Mouse (Mus musculus): ENCODE results near the gene Jpt1. TPM values are rescaled to one million over a fixed set of nuclear protein-coding genes. Genes with fewer than 3 reads are reported as not detected.
A peak's percentile ranks its signal among the peaks of the same experiment; 100 is the strongest.

Gene Jpt1
- polyA plus RNA-seq, 1 experiment from 2014 or later: 1,026 TPM

DNA sequence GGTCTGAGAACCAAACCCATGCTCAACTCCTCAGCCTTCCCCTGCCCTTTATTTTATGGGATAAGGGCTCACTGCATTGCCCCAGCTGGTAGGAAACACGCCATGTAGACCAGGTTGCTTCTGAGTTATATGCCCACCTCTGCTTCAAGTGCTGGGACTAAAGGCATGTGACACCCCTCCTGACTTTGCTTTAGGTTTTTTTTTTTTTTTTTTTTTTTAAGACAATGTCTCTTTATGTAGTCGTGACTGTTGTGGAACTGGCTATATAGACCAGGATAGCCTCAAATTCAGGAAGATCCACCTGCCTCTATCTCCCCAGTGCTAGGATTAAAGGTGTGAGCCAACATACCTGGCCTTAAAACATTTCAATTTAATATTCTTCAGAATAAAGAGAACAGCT is 8.5 kb upstream of the Jpt1 start:
- Histone ChIP-seq H3K4me2 (replicated peaks) (no peak overlapping the region), H3K4me3 (no peak overlapping the region), H3K4me1 (no peaks in the 10 kb centered on the region), H3K9me3 (no peaks in the 10 kb centered on the region), H3K36me3 (peaks cover 55% of the 10 kb centered on the region), H3K27ac (replicated peaks) (no peak overlapping the region), H3K9ac (replicated peaks) (no peak overlapping the region), H3K27me3 (no peaks in the 10 kb centered on the region)
- ATAC-seq (ENCODE audit: low FRiP score, low read depth): no peak
- 89% methylated on average over 2 of the region's 2 CpGs for WGBS

DNA sequence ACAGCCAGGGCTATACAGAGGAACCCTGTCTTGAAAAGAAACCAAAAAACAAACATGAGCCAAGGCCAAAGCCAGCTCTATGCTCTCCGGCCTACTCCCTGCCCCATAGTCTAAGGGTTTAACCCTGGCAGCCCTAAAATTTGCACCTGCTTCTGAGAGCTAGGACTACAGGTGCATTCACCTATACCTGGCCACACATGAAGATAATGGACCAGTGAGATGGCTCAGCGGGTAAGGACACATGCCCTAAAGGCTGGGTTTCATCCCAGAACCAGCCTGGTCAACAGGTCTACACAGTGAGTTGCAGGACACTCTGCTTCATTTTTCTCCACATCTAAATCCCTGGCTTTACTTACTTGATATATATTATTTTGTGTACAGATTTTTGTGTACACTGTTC is 8.1 kb upstream of the Jpt1 start:
- Histone ChIP-seq H3K4me1 (no peaks in the 10 kb centered on the region), H3K4me2 (replicated peaks) (no peak overlapping the region), H3K27ac (replicated peaks) (no peak overlapping the region), H3K27me3 (no peaks in the 10 kb centered on the region), H3K36me3 (peaks cover 51% of the 10 kb centered on the region), H3K9ac (replicated peaks) (no peak overlapping the region), H3K9me3 (no peaks in the 10 kb centered on the region), H3K4me3 (no peak overlapping the region)
- 93% methylated on average over 2 of the region's 2 CpGs for WGBS
- no peak for ATAC-seq (ENCODE audit: low FRiP score, low read depth)

DNA sequence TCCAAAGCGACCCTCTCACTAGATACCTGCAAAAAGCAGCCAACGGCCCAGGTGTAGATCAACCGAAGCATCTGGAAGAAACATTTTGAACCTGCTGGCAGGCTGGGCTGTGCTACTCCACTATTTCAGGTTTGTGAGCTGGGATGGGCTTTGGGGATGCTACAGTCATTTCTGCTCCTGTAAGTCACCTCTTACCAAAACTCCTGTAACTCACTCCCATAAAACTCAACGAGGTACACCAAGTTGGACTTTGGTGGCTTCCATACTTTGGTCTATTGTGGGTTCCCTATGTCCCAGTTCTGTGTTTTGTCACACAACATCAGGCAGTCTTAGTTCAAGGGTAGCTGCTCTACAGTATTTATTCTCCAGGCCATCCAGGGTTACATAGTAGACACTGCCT is 6.9 kb upstream of the Jpt1 start:
- H3K36me3 ChIP-seq: peaks cover 39% of the 10 kb centered on the region
- no peaks in the 10 kb centered on the region for H3K9me3 ChIP-seq
- H3K4me1 ChIP-seq: no peaks in the 10 kb centered on the region
- no peak overlapping the region for H3K9ac ChIP-seq (replicated peaks)
- no peaks in the 10 kb centered on the region for H3K27me3 ChIP-seq
- no peak for ATAC-seq (ENCODE audit: low FRiP score, low read depth)
- H3K27ac ChIP-seq (replicated peaks): no peak overlapping the region
- WGBS: 87% methylated on average over 4 of the region's 4 CpGs
- H3K4me2 ChIP-seq (replicated peaks): no peak overlapping the region
- no peak overlapping the region for H3K4me3 ChIP-seq

DNA sequence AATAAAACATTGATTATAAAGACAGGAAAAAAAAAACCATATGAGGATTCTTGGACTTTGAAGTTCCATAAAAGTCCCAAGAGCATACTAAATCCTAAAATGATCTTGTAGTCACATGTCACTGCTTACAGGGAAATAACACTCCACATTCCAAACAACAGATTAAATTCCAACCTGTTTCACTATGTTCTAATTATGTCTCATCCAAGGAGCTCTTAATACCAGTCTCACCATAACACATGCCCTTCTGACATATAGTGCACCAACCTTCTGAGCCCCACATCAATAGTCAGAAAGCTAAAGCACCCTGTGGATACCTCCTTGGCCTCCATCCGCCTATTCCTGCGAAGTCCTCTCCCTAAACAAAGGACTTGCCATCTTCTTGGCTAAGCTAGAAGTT is 6.0 kb upstream of the Jpt1 start:
- no peaks in the 10 kb centered on the region for H3K9me3 ChIP-seq
- no peak overlapping the region for H3K27ac ChIP-seq (replicated peaks)
- no peak overlapping the region for H3K4me2 ChIP-seq (replicated peaks)
- H3K4me3 ChIP-seq: no peak overlapping the region
- 66% methylated on average over 2 of the region's 2 CpGs for WGBS
- peaks cover 31% of the 10 kb centered on the region for H3K36me3 ChIP-seq
- no peaks in the 10 kb centered on the region for H3K27me3 ChIP-seq
- no peak overlapping the region for H3K9ac ChIP-seq (replicated peaks)
- ATAC-seq (ENCODE audit: low FRiP score, low read depth): no peak
- 0 out of 2 replicates have a peak, but pooled peaks cover under 1% of the 10 kb centered on the region for H3K4me1 ChIP-seq

DNA sequence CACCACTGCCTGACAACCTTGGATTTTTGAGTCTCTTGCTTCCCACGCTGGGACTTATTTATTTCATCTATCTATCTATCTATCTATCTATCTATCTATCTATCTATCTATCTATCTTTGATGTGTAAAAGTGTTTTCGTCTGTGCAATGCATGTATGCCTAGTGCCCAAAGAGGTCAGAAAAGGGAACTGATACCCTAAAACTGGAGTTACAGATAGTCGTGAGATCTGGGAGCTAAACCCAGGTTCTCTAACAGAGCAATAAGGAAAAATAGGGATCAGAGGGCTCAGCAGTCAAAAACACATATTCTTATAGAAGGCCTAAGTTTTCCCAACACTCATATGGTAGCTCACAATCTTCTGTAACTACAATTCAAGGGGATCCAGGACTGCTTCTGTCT is 5.4 kb upstream of the Jpt1 start:
- WGBS: 92% methylated on average over 3 of the region's 3 CpGs
- Histone ChIP-seq H3K27ac (replicated peaks) (no peak overlapping the region), H3K4me2 (replicated peaks) (no peak overlapping the region), H3K36me3 (peaks cover 25% of the 10 kb centered on the region), H3K4me3 (no peak overlapping the region), H3K9ac (replicated peaks) (no peak overlapping the region), H3K27me3 (no peaks in the 10 kb centered on the region), H3K4me1 (peaks cover 4% of the 10 kb centered on the region; the same call in 1 of the 2 replicates), H3K9me3 (no peaks in the 10 kb centered on the region)
- no peak for ATAC-seq (ENCODE audit: low FRiP score, low read depth)

DNA sequence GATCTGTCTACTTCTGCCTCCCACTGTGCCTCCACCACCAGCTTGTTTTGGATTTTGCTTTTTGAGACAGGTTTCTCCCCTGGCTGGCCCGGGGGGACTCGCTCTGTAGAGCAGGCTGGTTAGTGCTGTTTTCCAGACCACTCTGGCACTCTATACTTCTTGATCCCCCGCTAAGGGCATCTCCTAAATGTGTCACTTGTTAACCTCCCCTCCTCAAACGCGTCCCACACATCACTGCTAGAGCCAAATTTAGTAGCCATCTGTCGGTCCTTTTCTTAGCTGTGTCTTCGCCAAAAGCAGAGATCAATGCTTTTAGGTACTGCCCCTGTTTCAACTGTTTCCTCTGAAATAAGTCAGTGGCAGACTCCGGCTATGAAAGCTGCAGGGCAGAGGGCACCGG is 4.5 kb upstream of the Jpt1 start:
- 79% methylated on average over 9 of the region's 9 CpGs for WGBS
- peaks cover 16% of the 10 kb centered on the region for H3K36me3 ChIP-seq

DNA sequence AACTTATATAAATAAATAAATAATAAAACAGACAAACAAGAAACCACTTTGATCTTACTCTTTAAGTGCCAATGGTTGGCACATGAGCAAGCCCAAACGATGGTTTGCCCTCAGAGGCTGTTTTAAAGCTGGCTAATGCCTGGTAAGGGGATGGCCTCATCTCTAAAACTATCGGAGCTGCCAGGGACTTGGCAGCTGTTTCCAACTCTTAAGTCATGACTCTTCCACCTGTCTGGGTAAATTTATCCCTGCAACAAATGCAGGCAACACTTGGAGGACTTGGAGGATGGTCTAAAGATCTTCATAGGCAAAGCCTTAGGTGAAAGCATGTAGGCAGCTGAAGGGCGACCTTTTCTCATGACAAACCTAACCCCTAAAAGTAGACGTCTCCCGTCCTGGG is 2.8 kb upstream of the Jpt1 start:
- Histone ChIP-seq H3K4me2 (replicated peaks) (no peak overlapping the region), H3K4me1 (peaks cover 5% of the 10 kb centered on the region), H3K9me3 (no peaks in the 10 kb centered on the region), H3K27me3 (no peaks in the 10 kb centered on the region), H3K36me3 (peaks cover 6% of the 10 kb centered on the region), H3K27ac (replicated peaks) (no peak overlapping the region), H3K9ac (replicated peaks) (no peak overlapping the region), H3K4me3 (no peak overlapping the region)
- WGBS: 85% methylated on average over 5 of the region's 5 CpGs
- no peak for ATAC-seq (ENCODE audit: low FRiP score, low read depth)

More for the DNA sequence above, 4.5 kb upstream of the Jpt1 start:
- ATAC-seq (ENCODE audit: low FRiP score, low read depth): no peak
- Histone ChIP-seq H3K4me3 (no peak overlapping the region), H3K9ac (replicated peaks) (no peak overlapping the region), H3K27ac (replicated peaks) (no peak overlapping the region), H3K4me1 (peaks cover 4% of the 10 kb centered on the region; the same call in 1 of the 2 replicates), H3K27me3 (no peaks in the 10 kb centered on the region), H3K9me3 (no peaks in the 10 kb centered on the region), H3K4me2 (replicated peaks) (no peak overlapping the region)

DNA sequence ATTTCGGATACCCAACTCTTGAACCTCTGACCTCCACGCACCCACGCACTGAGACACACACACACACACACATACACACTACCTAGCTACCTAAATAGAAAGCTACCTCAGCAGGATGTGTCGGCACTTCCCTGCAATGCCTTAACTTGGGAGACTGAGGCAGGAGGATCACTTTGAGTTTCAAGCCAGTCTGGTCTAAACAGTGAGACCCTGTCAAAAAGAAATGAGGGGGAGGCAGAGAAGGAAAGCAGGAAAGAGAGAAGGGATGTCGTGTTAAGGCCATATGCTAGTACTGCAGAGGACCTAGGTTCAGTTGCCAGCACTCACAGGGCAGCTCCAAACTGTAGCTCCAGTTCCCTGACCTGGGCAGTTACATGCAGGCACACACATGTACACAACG is 834 bp upstream of the Jpt1 start:
- no peaks in the 10 kb centered on the region for H3K9me3 ChIP-seq
- H3K4me3 ChIP-seq: no peak overlapping the region
- peaks cover 24% of the 10 kb centered on the region for H3K4me1 ChIP-seq
- ATAC-seq (ENCODE audit: low FRiP score, low read depth): no peak
- H3K27ac ChIP-seq (replicated peaks): no peak overlapping the region
- no peak overlapping the region for H3K4me2 ChIP-seq (replicated peaks)
- 79% methylated on average over 6 of the region's 6 CpGs for WGBS
- H3K9ac ChIP-seq (replicated peaks): no peak overlapping the region
- H3K36me3 ChIP-seq: no peaks in the 10 kb centered on the region
- no peaks in the 10 kb centered on the region for H3K27me3 ChIP-seq

DNA sequence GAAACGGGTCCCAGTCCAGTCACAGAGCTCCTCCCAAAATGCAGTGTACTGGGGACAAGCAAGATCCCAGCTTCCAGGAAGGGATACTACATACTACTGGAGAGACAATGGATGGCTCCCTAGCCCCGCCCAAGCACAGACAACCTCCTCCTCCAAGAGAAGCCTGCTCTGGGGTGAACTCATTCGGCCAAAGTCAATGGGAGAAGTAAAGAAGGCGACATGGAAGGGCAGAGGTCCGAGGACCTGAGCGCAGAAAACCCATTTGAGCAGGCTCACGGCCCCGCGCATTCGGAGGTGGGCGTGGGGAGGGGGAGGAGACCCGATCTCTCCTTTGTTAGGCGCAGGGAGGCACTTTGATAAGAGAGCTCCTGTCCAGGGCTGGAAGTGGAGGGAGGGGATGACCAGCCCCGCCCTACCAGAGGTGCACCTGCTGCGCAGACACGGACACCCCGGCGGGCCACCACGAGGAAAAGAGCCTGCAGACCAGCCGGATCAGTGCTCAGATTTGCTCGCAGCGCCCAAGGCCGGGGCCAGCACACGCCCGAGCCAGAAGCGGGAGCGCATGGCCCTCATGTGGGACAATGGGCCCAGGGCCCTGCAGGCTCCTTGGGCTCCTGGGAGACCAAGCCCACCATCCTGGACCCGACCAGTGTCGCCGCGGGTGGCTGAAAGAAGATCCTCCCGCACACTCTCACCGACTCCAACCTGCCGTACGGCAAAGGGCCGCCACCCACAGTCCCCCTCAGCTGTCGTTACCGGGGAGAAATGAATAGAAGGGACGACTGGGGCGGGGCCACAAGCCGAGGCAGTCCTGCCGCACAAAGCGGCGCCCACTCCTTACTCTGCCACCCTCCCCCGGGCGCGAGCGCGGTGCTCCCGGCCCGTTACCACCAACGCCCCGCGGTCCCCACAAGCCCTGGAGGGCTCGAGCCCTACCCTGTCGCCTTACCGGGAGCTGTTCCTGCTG is 633 bp downstream of the Jpt1 start:
- under 1% methylated on average over 57 of the region's 57 CpGs for WGBS
- H3K4me2 ChIP-seq (replicated peaks): peak overlapping the region; percentile 77
- peak overlapping the region; percentile 81 for H3K27ac ChIP-seq (replicated peaks)
- no peaks in the 10 kb centered on the region for H3K9me3 ChIP-seq
- no peaks in the 10 kb centered on the region for H3K36me3 ChIP-seq
- peak overlapping the region; percentile 92 for H3K4me3 ChIP-seq
- H3K4me1 ChIP-seq: peaks cover 34% of the 10 kb centered on the region
- peak; percentile 71 for ATAC-seq (ENCODE audit: low FRiP score, low read depth)
- peak overlapping the region; percentile 98 for H3K9ac ChIP-seq (replicated peaks)
- no peaks in the 10 kb centered on the region for H3K27me3 ChIP-seq

DNA sequence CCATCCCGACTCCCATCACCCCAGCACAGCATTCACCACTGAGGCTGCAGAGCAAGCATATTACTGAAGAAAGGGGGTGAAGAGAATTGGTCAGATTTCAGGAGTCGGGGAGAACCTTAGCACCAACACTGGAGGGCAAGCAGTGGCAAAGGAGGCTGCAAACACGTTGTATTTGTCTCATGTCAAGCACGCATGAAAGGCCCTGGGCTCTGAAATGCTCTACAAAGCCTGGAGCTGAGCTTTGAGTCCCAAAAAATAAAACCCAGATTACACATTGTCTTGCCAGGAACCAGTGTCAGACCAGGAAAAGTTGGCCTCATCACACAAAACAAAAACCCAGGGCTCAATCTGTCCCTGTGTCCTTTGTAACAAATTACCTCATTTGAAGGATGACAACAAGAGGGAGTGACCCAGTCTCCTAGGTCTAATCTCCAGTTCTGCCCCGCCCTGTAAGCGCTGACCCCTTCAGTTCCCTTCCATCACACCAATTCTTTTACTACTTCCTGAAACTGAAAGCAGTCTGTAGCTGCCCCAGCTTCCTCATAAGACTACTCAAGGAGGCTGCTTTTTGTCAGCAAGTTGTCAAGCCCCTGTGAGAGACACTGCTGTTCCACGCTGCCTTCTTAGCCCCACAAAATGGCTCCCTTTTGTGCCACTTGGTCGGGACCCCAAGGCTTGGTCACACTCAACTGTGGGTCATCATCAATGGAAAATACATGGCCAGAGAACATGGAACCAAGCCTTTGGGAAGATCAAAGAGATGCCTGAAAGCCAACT is 1.6 kb downstream of the Jpt1 start:
- Histone ChIP-seq H3K4me3 (peak overlapping the region; percentile 92), H3K9me3 (no peaks in the 10 kb centered on the region), H3K36me3 (no peaks in the 10 kb centered on the region), H3K9ac (replicated peaks) (peak overlapping the region; percentile 98), H3K27me3 (no peaks in the 10 kb centered on the region), H3K4me1 (peaks cover 43% of the 10 kb centered on the region), H3K4me2 (replicated peaks) (peak overlapping the region; percentile 77), H3K27ac (replicated peaks) (peak overlapping the region; percentile 81)
- 17% methylated on average over 8 of the region's 8 CpGs for WGBS
- no peak for ATAC-seq (ENCODE audit: low FRiP score, low read depth)

DNA sequence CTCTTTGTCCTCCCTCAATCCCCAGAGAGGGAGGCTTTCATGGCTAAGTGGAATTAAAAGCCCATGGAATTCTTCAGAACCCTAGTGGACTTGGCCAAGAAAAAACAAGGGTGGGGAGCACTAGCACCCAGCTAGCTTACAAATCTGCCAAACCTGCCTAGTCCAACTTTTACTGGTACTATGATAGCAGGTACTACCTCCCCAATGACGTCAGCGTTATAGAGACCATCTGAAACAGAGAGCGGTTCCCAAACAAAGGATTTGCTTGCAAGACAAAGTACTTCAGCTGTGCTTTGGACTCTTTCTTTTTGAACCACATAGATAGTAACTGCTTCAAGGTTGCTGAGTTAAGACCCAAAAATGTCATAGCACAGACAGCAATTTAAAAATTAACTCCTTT is 2.2 kb downstream of the Jpt1 start:
- no peaks in the 10 kb centered on the region for H3K9me3 ChIP-seq
- H3K27me3 ChIP-seq: no peaks in the 10 kb centered on the region
- WGBS: 43% methylated on average over 3 of the region's 3 CpGs
- peak overlapping the region; percentile 92 for H3K4me3 ChIP-seq
- H3K4me2 ChIP-seq (replicated peaks): peak overlapping the region; percentile 77
- ATAC-seq (ENCODE audit: low FRiP score, low read depth): no peak
- H3K36me3 ChIP-seq: no peaks in the 10 kb centered on the region
- peak overlapping the region; percentile 98 for H3K9ac ChIP-seq (replicated peaks)
- peaks cover 49% of the 10 kb centered on the region for H3K4me1 ChIP-seq
- peak overlapping the region; percentile 81; the same call in 1 of the 2 replicates for H3K27ac ChIP-seq (replicated peaks)

DNA sequence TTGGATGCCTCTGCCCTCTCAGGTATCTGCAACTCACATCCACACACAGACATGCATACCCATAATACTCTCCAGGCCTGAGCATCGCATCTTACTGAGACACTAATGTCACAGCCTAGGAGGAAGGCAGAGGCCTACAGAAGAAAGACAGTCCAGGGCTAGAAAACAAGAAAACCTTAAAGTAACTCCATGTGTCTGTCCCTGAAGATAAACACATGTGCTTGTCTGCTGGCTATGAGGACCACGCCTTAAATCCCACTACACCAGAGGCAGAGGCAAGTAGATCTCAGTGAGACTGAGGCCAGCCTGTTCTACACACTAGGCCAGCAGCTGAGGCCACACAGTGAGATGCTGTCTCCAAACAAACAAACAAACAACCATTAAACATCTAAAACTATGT is 3.1 kb downstream of the Jpt1 start:
- Histone ChIP-seq H3K4me2 (replicated peaks) (peak overlapping the region; percentile 77), H3K9ac (replicated peaks) (peak overlapping the region; percentile 98), H3K27me3 (no peaks in the 10 kb centered on the region), H3K4me1 (peaks cover 57% of the 10 kb centered on the region), H3K27ac (replicated peaks) (no peak overlapping the region), H3K36me3 (no peaks in the 10 kb centered on the region), H3K9me3 (no peaks in the 10 kb centered on the region), H3K4me3 (peak overlapping the region; percentile 92)
- WGBS: 68% methylated on average over 2 of the region's 2 CpGs
- no peak for ATAC-seq (ENCODE audit: low FRiP score, low read depth)

Measured in midbrain, embryonic 12.5 days (tissue).